Mouse (Mus musculus): Measurements from ENCODE around the gene Nmrk1. TPM values are rescaled to one million over a fixed set of nuclear protein-coding genes. Genes with fewer than 3 reads are reported as not detected.
A peak's percentile ranks its signal among the peaks of the same experiment; 100 is the strongest.
"Not testable (repeated sequence)": the region's sequence is repeated elsewhere in the genome, so short reads cannot be mapped to it uniquely, and the experiment has no call there.

Nmrk1 gene
- polyA plus RNA-seq, 1 experiment from 2014 or later: 4.9 TPM

GRCm38 (mm10) chr19:18588243-18588642, 43.5 kb upstream of the Nmrk1 start:
- no peaks in the 10 kb centered on the region; the same call in 1 of the 2 replicates for H3K36me3 ChIP-seq (ENCODE audit: control insufficient read depth, insufficient read depth, low read length)
- no peaks in the 10 kb centered on the region for H3K9me3 ChIP-seq (ENCODE audit: control insufficient read depth, low read length)
- no peak overlapping the region for H3K4me2 ChIP-seq (replicated peaks; ENCODE audit: low read depth)
- no peak for DNase-seq (ENCODE audit: low spot score)
- 98% methylated on average over 1 of the region's 1 CpGs for WGBS
- no peaks in the 10 kb centered on the region for H3K27me3 ChIP-seq (ENCODE audit: control insufficient read depth, insufficient read depth, low read length)
- no peak for ATAC-seq (ENCODE audit: low FRiP score, low TSS enrichment)
- TF ChIP-seq EP300 (optimal IDR thresholded peaks at IDR 0.05): no peak
- TF ChIP-seq CTCF (IDR thresholded peaks at IDR 0.05; ENCODE audit: low read depth): peak; percentile 60
- H3K27ac ChIP-seq (replicated peaks): no peak overlapping the region
- no peak overlapping the region for H3K9ac ChIP-seq (ENCODE audit: low read length)
- H3K4me1 ChIP-seq (replicated peaks; ENCODE audit: control insufficient read depth, insufficient read depth): no peaks in the 10 kb centered on the region
- no peak overlapping the region for H3K4me3 ChIP-seq (ENCODE audit: low read depth, low read length)

DNA sequence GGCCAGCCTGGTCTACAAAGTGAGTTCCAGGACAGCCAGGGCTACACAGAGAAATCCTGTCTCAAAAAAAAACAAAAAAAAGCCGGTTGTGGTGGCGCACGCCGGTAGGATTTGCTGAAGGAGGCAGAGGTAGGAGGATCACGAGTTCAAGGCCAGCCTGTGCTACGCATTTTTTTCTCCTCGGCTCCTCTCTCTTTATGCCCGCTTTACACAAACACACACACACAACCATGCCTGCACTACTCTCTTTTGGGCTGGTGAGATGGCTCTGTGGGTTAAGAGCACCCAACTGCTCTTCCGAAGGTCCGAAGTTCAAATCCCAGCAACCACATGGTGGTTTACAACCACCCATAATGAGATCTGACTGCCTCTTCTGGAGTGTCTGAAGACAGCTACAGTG, 42.9 kb upstream of the Nmrk1 start:
- WGBS: 91% methylated on average over 10 of the region's 10 CpGs
- H3K9ac ChIP-seq (ENCODE audit: low read length); DNase-seq (ENCODE audit: low spot score); H3K36me3 ChIP-seq (ENCODE audit: control insufficient read depth, insufficient read depth, low read length); H3K27ac ChIP-seq (replicated peaks); H3K4me1 ChIP-seq (replicated peaks; ENCODE audit: control insufficient read depth, insufficient read depth); H3K27me3 ChIP-seq (ENCODE audit: control insufficient read depth, insufficient read depth, low read length); H3K9me3 ChIP-seq (ENCODE audit: control insufficient read depth, low read length); ATAC-seq (ENCODE audit: low FRiP score, low TSS enrichment); H3K4me2 ChIP-seq (replicated peaks; ENCODE audit: low read depth); H3K4me3 ChIP-seq (ENCODE audit: low read depth, low read length): not testable (repeated sequence)

DNA sequence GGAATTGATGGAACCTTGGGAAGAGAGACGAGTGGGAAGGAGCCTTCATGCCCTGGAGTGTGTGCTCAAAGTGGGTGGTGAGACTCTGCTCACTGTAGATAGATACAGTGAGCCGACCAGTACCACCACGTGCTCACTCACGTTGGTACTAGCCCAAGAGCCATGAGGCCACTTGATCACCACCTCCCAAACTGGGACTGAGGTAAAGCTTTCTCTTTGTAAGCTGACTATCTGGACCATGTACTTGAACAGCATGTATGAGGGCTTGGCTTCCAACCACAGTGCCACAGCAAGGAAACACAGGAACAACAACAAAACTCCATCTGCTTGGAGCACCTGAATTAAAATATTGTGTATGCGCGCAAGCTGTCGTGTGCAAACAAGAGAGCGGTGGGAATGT, 42.5 kb upstream of the Nmrk1 start:
- 86% methylated on average over 8 of the region's 8 CpGs for WGBS
- ATAC-seq (ENCODE audit: low FRiP score, low TSS enrichment) (no peak), DNase-seq (ENCODE audit: low spot score) (no peak)
- TF ChIP-seq CTCF (IDR thresholded peaks at IDR 0.05; ENCODE audit: low read depth) (no peak), EP300 (optimal IDR thresholded peaks at IDR 0.05) (no peak)
- no peaks in the 10 kb centered on the region for H3K4me1 ChIP-seq (replicated peaks; ENCODE audit: control insufficient read depth, insufficient read depth)
- H3K36me3 ChIP-seq (ENCODE audit: control insufficient read depth, insufficient read depth, low read length): no peaks in the 10 kb centered on the region; the same call in 1 of the 2 replicates
- H3K9me3 ChIP-seq (ENCODE audit: control insufficient read depth, low read length): no peaks in the 10 kb centered on the region
- H3K4me2 ChIP-seq (replicated peaks; ENCODE audit: low read depth): no peak overlapping the region
- no peak overlapping the region for H3K9ac ChIP-seq (ENCODE audit: low read length)
- no peak overlapping the region for H3K27ac ChIP-seq (replicated peaks)
- H3K27me3 ChIP-seq (ENCODE audit: control insufficient read depth, insufficient read depth, low read length): no peaks in the 10 kb centered on the region
- no peak overlapping the region for H3K4me3 ChIP-seq (ENCODE audit: low read depth, low read length)

GRCm38 (mm10) chr19:18590234-18590633, 41.5 kb upstream of the Nmrk1 start:
- Histone ChIP-seq H3K27ac (replicated peaks) (no peak overlapping the region), H3K9ac (ENCODE audit: low read length) (no peak overlapping the region), H3K4me2 (replicated peaks; ENCODE audit: low read depth) (no peak overlapping the region), H3K9me3 (ENCODE audit: control insufficient read depth, low read length) (no peaks in the 10 kb centered on the region), H3K27me3 (ENCODE audit: control insufficient read depth, insufficient read depth, low read length) (no peaks in the 10 kb centered on the region), H3K4me3 (ENCODE audit: low read depth, low read length) (no peak overlapping the region), H3K4me1 (replicated peaks; ENCODE audit: control insufficient read depth, insufficient read depth) (no peaks in the 10 kb centered on the region), H3K36me3 (ENCODE audit: control insufficient read depth, insufficient read depth, low read length) (no peaks in the 10 kb centered on the region; the same call in 1 of the 2 replicates)
- 46% methylated on average over 5 of the region's 5 CpGs for WGBS
- ATAC-seq (ENCODE audit: low FRiP score, low TSS enrichment) (no peak), DNase-seq (ENCODE audit: low spot score) (no peak)
- TF ChIP-seq CTCF (IDR thresholded peaks at IDR 0.05; ENCODE audit: low read depth) (no peak), EP300 (optimal IDR thresholded peaks at IDR 0.05) (no peak)

DNA sequence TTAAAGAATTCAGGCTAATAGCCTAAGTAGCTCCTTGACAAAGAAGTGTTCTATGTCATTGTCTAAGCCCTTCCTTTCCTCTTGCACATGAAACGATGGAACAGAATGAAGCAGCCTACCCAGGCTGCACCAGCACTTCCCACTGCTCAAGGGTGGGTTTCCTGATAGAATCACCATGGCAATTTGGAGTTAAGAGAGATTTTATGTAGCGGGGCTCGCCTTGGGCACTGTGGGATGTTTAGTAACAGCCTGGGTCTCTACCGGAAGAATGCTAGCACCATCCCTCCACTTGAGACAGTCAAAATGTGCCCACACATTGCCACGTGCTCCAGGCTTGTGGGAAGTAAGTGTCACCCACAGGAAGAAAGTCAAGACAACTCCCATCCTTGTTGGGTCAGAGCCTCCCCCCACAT, 40.8 kb upstream of the Nmrk1 start:
- no peak for TF ChIP-seq EP300 (optimal IDR thresholded peaks at IDR 0.05)
- no peak for TF ChIP-seq CTCF (IDR thresholded peaks at IDR 0.05; ENCODE audit: low read depth)
- no peaks in the 10 kb centered on the region for H3K9me3 ChIP-seq (ENCODE audit: control insufficient read depth, low read length)
- H3K36me3 ChIP-seq (ENCODE audit: control insufficient read depth, insufficient read depth, low read length): no peaks in the 10 kb centered on the region; the same call in 1 of the 2 replicates
- no peaks in the 10 kb centered on the region for H3K27me3 ChIP-seq (ENCODE audit: control insufficient read depth, insufficient read depth, low read length)
- no peak overlapping the region for H3K9ac ChIP-seq (ENCODE audit: low read length)
- H3K4me2 ChIP-seq (replicated peaks; ENCODE audit: low read depth): no peak overlapping the region
- H3K27ac ChIP-seq (replicated peaks): no peak overlapping the region
- no peak for DNase-seq (ENCODE audit: low spot score)
- no peak for ATAC-seq (ENCODE audit: low FRiP score, low TSS enrichment)
- no peak overlapping the region for H3K4me3 ChIP-seq (ENCODE audit: low read depth, low read length)
- WGBS: 59% methylated on average over 5 of the region's 5 CpGs
- H3K4me1 ChIP-seq (replicated peaks; ENCODE audit: control insufficient read depth, insufficient read depth): no peaks in the 10 kb centered on the region

GRCm38 (mm10) chr19:18592919-18593318, 38.8 kb upstream of the Nmrk1 start:
- no peak for DNase-seq (ENCODE audit: low spot score)
- ATAC-seq (ENCODE audit: low FRiP score, low TSS enrichment): no peak

More at GRCm38 (mm10) chr19:18592919-18593318, 38.8 kb upstream of the Nmrk1 start:
- no peak overlapping the region for H3K27ac ChIP-seq (replicated peaks)
- H3K27me3 ChIP-seq (ENCODE audit: control insufficient read depth, insufficient read depth, low read length): no peaks in the 10 kb centered on the region
- TF ChIP-seq EP300 (optimal IDR thresholded peaks at IDR 0.05) (no peak), CTCF (IDR thresholded peaks at IDR 0.05; ENCODE audit: low read depth) (no peak)
- H3K4me2 ChIP-seq (replicated peaks; ENCODE audit: low read depth): no peak overlapping the region
- H3K9me3 ChIP-seq (ENCODE audit: control insufficient read depth, low read length): no peaks in the 10 kb centered on the region
- H3K9ac ChIP-seq (ENCODE audit: low read length): no peak overlapping the region
- no peaks in the 10 kb centered on the region; the same call in 1 of the 2 replicates for H3K36me3 ChIP-seq (ENCODE audit: control insufficient read depth, insufficient read depth, low read length)
- no peak overlapping the region for H3K4me3 ChIP-seq (ENCODE audit: low read depth, low read length)
- no peaks in the 10 kb centered on the region for H3K4me1 ChIP-seq (replicated peaks; ENCODE audit: control insufficient read depth, insufficient read depth)
- WGBS: 61% methylated on average over 6 of the region's 6 CpGs

Data from stomach, postnatal 0 days (tissue).